Mouse (Mus musculus) intestine, postnatal 0 days (tissue): ENCODE measurements around the gene Gm7030. TPM values are rescaled to one million over a fixed set of nuclear protein-coding genes. Genes with fewer than 3 reads are reported as not detected.
A peak's percentile ranks its signal among the peaks of the same experiment; 100 is the strongest.
"Not testable (repeated sequence)": the region's sequence is repeated elsewhere in the genome, so short reads cannot be mapped to it uniquely, and the experiment has no call there.

ENCODE experiments used
- ATAC-seq: fragments of 200-750 bp; cut with Nextera tagmentation; 2 replicates; pipeline ENCODE4 v1.8.0; 2017; ENCODE audit warnings: mild to moderate bottlenecking, moderate TSS enrichment, moderate library complexity
- H3K27ac ChIP-seq: fragments of 300-500 bp; sonication (generic); 2 replicates; pipeline ENCODE4 v1.5.1; 2014; ENCODE audit warnings: mild to moderate bottlenecking, low read depth, low read length, moderate library complexity
- H3K27me3 ChIP-seq: fragments of 300-500 bp; sonication (generic); replicated peaks from 2 replicates; pipeline ENCODE4 v1.6.1; 2014; ENCODE audit warnings: low read length, mixed read lengths; ENCODE audit not compliant: control insufficient read depth, insufficient read depth
- H3K36me3 ChIP-seq: fragments of 300-500 bp; sonication (generic); 2 replicates; pipeline ENCODE4 v1.6.1; 2014; ENCODE audit warnings: mild to moderate bottlenecking, moderate library complexity; ENCODE audit not compliant: control insufficient read depth, insufficient read depth
- H3K4me1 ChIP-seq: fragments of 300-500 bp; sonication (generic); replicated peaks from 2 replicates; pipeline ENCODE4 v1.6.1; 2014; ENCODE audit warnings: antibody characterized with exemption, low read length, mixed read lengths; ENCODE audit not compliant: control insufficient read depth, insufficient read depth
- H3K4me2 ChIP-seq: fragments of 300-500 bp; sonication (generic); replicated peaks from 2 replicates; pipeline ENCODE4 v1.6.1; 2014; ENCODE audit warnings: low read depth, mild to moderate bottlenecking, moderate library complexity
- H3K4me3 ChIP-seq: fragments of 300-500 bp; sonication (generic); 2 replicates; pipeline ENCODE4 v1.5.1; 2014; ENCODE audit warnings: low read depth, low read length
- H3K9ac ChIP-seq: fragments of 300-500 bp; sonication (generic); 2 replicates; pipeline ENCODE4 v1.6.1; 2014; ENCODE audit warnings: mild to moderate bottlenecking, low read depth, low read length
- H3K9me3 ChIP-seq: fragments of 300-500 bp; sonication (generic); 2 replicates; pipeline ENCODE4 v1.6.1; 2016; ENCODE audit warnings: mixed run types; ENCODE audit not compliant: control insufficient read depth
- CTCF ChIP-seq: sonication (generic); IDR thresholded peaks from 2 replicates; pipeline ENCODE4 v1.5.1; 2016; ENCODE audit warnings: low read depth, mild to moderate bottlenecking, control low read depth, antibody characterized with exemption, moderate library complexity
- WGBS: fragments of 180-500 bp; shearing (Covaris S2); extraction: QIAGEN DNeasy Blood & Tissue Kit; methylation state at CpG from one replicate; pipeline ENCODE4 v1.1.7; 2014; 5-methylcytosine and 5-hydroxymethylcytosine counted together
- polyA plus RNA-seq: library from polyadenylated mRNA; unstranded; fragments of >200 nt; fragmentation: Nextera tagmentation; extraction: Ambion mirVana; gene quantifications from 2 replicates; pipeline ENCODE4 v1.2.1, GENCODE M21; 2015

Gene Gm7030
- polyA plus RNA-seq, 1 experiment from 2014 or later, result 0.93 TPM

- Histone ChIP-seq H3K4me1 (no peaks in the 10 kb centered on the region), H3K9me3 (no peaks in the 10 kb centered on the region), H3K27me3 (peaks cover 11% of the 10 kb centered on the region), H3K27ac (no peak overlapping the region), H3K9ac (no peak overlapping the region), H3K4me2 (no peak overlapping the region), H3K4me3 (no peak overlapping the region), H3K36me3 (no peaks in the 10 kb centered on the region)
- no peak for TF ChIP-seq CTCF
- WGBS, result 29% methylated on average over 3 of the region's 3 CpGs
- ATAC-seq, result no peak
Measured at GRCm38 (mm10) chr17:36154271-36155149, 25.3 kb upstream of the Gm7030 start.

GRCm38 (mm10) chr17:36151200-36151599 is 22.0 kb upstream of the Gm7030 start:
- H3K4me2 ChIP-seq, H3K4me3 ChIP-seq, ATAC-seq, H3K36me3 ChIP-seq, H3K9me3 ChIP-seq, H3K4me1 ChIP-seq, H3K27me3 ChIP-seq, H3K27ac ChIP-seq, H3K9ac ChIP-seq: not testable (repeated sequence)
- 23% methylated on average over 4 of the region's 4 CpGs for WGBS

DNA sequence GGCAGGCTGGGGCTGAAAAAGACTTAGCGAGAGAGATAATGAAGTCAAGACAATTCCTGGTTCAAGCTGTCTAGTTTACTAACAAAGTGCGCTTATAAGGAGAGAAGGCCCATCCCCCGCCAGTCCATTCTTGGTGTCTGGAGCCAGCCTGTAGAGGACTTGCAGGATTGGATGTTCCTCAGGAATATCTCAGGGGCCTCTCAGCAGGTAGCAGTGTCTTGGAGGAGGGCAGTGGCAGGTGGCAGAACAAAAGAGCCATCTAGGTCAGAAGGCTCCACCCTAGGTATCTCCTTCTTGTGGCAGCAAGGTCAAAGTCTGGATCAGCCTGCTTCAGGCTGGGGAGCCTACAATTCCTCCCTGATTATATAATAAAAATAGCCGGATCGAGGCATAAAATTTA is 19.2 kb upstream of the Gm7030 start:
- H3K4me2 ChIP-seq, H3K4me1 ChIP-seq, H3K27me3 ChIP-seq, H3K27ac ChIP-seq, H3K9me3 ChIP-seq, H3K4me3 ChIP-seq, H3K9ac ChIP-seq, H3K36me3 ChIP-seq: not testable (repeated sequence)
- peak; percentile 33; the same call in 1 of the 2 replicates for ATAC-seq
- 61% methylated on average over 5 of the region's 5 CpGs for WGBS

- not testable (repeated sequence) for H3K9ac ChIP-seq, H3K4me2 ChIP-seq, ATAC-seq, H3K4me3 ChIP-seq, H3K27ac ChIP-seq, H3K4me1 ChIP-seq, H3K36me3 ChIP-seq, H3K9me3 ChIP-seq, H3K27me3 ChIP-seq
- 77% methylated on average over 1 of the region's 1 CpGs for WGBS
Measured at GRCm38 (mm10) chr17:36146937-36147336, 17.7 kb upstream of the Gm7030 start.

- H3K27me3 ChIP-seq, H3K36me3 ChIP-seq, H3K4me1 ChIP-seq, H3K27ac ChIP-seq, H3K9me3 ChIP-seq: not testable (repeated sequence)
- H3K4me2 ChIP-seq, result peak overlapping the region; percentile 80
- peak; percentile 87 for ATAC-seq
- 1% methylated on average over 13 of the region's 13 CpGs for WGBS
- H3K4me3 ChIP-seq, result peak overlapping the region; percentile 49
- H3K9ac ChIP-seq, result peak overlapping the region; percentile 37
Measured at GRCm38 (mm10) chr17:36145861-36146156, 16.6 kb upstream of the Gm7030 start.

- H3K36me3 ChIP-seq, result no peaks in the 10 kb centered on the region
- H3K9me3 ChIP-seq, result no peaks in the 10 kb centered on the region
- 2% methylated on average over 78 of the region's 78 CpGs for WGBS
- ATAC-seq, result peak; percentile 32
- H3K4me3 ChIP-seq, result peak overlapping the region; percentile 49
- TF ChIP-seq CTCF, result no peak
- H3K9ac ChIP-seq, result peak overlapping the region; percentile 37
- no peak overlapping the region for H3K27ac ChIP-seq
- peaks cover 6% of the 10 kb centered on the region; the same call in 1 of the 2 replicates for H3K27me3 ChIP-seq
- no peaks in the 10 kb centered on the region; the same call in 1 of the 2 replicates for H3K4me1 ChIP-seq
- H3K4me2 ChIP-seq, result peak overlapping the region; percentile 80
Measured at GRCm38 (mm10) chr17:36145111-36145860, 16.1 kb upstream of the Gm7030 start.

DNA sequence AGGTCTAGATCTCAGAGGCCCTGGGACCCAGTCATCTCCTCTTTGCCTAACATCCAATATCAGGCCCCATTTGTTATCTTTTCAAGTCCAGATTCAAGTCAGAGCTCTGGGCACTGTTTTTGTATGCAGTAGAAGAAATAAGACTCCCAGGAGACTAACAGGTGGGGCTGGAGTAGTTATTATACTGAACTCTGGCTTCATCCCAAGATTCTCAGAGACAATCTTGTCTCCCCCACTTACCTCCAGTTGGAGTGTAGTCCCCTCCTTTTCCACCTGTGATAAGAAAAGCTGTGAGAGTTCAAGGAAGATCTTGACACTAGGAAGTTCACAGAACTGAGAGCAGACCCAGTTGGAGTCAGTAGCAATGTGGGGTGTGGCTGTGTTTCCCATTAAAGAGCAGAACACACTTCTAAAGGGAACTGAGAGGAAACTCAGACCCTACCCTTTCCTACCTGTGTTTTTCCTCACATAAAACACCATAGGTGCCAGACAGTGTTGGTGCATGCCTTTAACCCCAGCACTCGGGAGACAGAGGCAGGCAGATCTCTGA is 7.1 kb upstream of the Gm7030 start:
- not testable (repeated sequence) for H3K36me3 ChIP-seq, H3K9ac ChIP-seq, H3K27ac ChIP-seq, ATAC-seq, H3K9me3 ChIP-seq, H3K4me1 ChIP-seq, H3K27me3 ChIP-seq, H3K4me2 ChIP-seq, H3K4me3 ChIP-seq
- 53% methylated on average over 1 of the region's 1 CpGs for WGBS

GRCm38 (mm10) chr17:36135421-36136231 is 6.4 kb upstream of the Gm7030 start:
- H3K4me1 ChIP-seq, H3K9ac ChIP-seq, H3K27me3 ChIP-seq, H3K27ac ChIP-seq, ATAC-seq, H3K4me3 ChIP-seq, H3K4me2 ChIP-seq, H3K36me3 ChIP-seq, H3K9me3 ChIP-seq: not testable (repeated sequence)
